Mouse (Mus musculus): ENCODE measurements around the gene Elmod1.

Gene Elmod1

GRCm38 (mm10) chr9:53906798-53907197 is 68.3 kb downstream of the Elmod1 start:
- DNase-seq: no peak

DNA sequence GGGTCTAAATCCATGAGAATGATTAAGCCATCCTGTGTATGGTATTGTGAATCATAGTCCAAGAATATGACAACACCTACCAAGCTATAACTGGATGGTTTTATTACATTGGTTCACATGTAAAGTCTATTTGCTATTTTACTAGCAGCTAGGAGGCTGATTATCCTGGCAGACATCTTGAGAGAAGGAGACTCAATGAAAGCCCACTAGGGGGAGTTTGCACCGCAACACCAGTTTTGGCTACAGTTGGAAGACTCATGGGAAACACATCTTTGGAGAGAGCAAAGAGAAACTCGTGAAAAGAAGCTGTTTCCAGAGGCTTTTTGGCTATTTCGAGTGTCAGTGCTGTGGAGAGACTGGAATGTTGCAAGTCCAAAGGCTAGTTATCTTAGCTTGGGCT is 69.7 kb downstream of the Elmod1 start:
- no peak for DNase-seq

- no peak for DNase-seq
Observed at GRCm38 (mm10) chr9:53903215-53903842, 71.8 kb downstream of the Elmod1 start.

GRCm38 (mm10) chr9:53899836-53900235 is 75.3 kb downstream of the Elmod1 start:
- DNase-seq: no peak

- no peak for DNase-seq
Observed at GRCm38 (mm10) chr9:53895827-53896226, 79.3 kb downstream of the Elmod1 start.

DNA sequence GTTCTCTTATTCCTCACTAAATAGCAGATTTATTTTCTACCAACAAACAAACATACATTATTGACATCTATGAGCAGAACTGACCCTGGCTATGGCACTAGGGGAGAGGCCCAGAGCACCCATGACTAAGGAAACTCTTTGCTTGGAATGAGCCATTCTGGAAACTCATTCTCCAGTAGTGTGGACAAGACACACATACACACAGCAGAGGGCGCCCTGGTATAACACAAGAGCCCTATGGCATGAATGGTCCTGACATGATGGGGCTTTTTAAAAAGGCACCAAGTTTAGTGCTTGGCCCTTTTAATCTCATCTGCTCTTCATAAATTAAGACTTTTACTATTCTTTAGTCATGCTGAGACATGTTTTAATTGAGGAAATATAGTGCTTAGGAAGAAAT is 85.0 kb downstream of the Elmod1 start:
- DNase-seq: no peak

GRCm38 (mm10) chr9:53883588-53884280 is 91.4 kb downstream of the Elmod1 start:
- DNase-seq: no peak

GRCm38 (mm10) chr9:53877423-53877822 is 97.7 kb downstream of the Elmod1 start:
- no peak for DNase-seq

GRCm38 (mm10) chr9:53873239-53873638 is 101.9 kb downstream of the Elmod1 start:
- no peak for DNase-seq
